Mouse (Mus musculus) layer of hippocampus, adult 2 months (tissue): Measurements from ENCODE around the gene Tmem59l. TPM values are rescaled to one million over a fixed set of nuclear protein-coding genes. Genes with fewer than 3 reads are reported as not detected.

Experiments used
- DNase-seq, 2 experiments: peaks; one replicate each; pipeline ENCODE4 v3.0.0; 2022; ENCODE audit warnings: low spot score in 2 of 2
- H3K27ac ChIP-seq: fragments of 200-600 bp; 2 replicates; pipeline ENCODE4 v1.8.1; 2022
- H3K4me3 ChIP-seq: fragments of 200-600 bp; 2 replicates; pipeline ENCODE4 v1.8.1; 2022; ENCODE audit warnings: mild to moderate bottlenecking
- CTCF ChIP-seq: fragments of 200-600 bp; conservative IDR thresholded peaks from 2 replicates; pipeline ENCODE4 v1.8.1; 2022; ENCODE audit warnings: antibody characterized with exemption, mild to moderate bottlenecking, moderate library complexity
- total RNA-seq, 2 experiments: library from RNA; stranded (reverse); gene quantifications; 2 replicates each; pipeline ENCODE4 v1.2.3; 2021

Gene Tmem59l
- total RNA-seq, 2 experiments from 2014 or later, result 321 to 339 TPM

DNA sequence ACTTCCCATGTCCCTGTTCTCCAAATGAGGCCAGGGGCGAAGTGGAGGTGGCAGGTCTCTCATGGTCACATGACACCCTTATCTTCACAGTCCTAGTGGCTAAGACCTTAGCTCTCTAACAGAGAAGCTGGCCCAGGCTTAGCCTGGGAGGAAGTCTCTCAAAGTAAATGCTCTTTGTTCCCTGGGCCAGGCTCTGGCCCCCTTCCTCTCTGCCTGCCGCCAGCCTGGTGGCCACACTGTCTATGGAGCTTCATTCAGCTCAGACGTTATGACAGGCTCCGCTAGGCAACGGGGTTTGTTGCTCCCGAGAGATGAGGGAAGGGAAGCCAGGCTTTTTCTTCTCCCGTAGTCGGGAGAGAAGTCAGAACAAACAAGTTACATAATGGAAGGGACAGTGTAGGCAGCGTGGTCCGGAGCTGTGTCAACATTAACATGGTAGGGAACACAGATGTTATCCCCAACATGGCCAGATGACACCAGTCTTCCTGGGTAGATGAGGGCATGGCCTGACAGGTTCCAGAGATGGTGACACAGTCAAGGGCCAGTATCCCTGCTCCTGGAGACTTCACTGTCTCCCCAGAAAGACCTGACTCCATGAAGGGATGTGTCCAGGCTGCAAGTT, 17.8 kb downstream of the Tmem59l start:
- Histone ChIP-seq H3K27ac (peak overlapping the region; percentile 88), H3K4me3 (peak overlapping the region; percentile 8)
- no peak for DNase-seq
- peak; percentile 1; the same call in 1 of the 2 replicates for TF ChIP-seq CTCF

DNA sequence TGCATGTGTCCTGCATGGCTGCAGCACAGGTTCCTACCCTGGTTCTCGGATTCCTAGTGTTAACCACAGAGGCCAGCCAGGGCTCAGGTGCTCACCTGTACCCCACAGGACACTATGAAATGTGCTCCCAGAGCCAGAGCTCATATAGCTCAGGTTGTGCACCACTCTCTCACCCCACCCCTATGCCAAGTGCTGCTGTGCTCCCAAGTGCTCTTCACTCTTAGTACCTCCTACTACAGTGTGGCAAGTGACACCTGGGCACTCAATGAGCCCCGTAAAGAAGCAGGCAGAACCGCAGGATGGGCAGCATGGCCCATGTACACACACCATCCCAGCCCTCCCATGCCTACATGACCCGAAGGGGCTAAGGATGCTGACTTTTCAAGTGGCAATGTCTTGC, 18.4 kb downstream of the Tmem59l start:
- peak overlapping the region; percentile 88 for H3K27ac ChIP-seq
- H3K4me3 ChIP-seq, result no peak overlapping the region
- no peak for TF ChIP-seq CTCF
- no peak for DNase-seq

- no peak for DNase-seq
- Histone ChIP-seq H3K4me3 (no peak overlapping the region), H3K27ac (peak overlapping the region; percentile 93; the same call in 1 of the 2 replicates)
- no peak for TF ChIP-seq CTCF
These were observed 19.3 kb downstream of the Tmem59l start for GRCm38 (mm10) chr8:70467907-70468306.

GRCm38 (mm10) chr8:70467229-70467725, 19.9 kb downstream of the Tmem59l start:
- H3K4me3 ChIP-seq, result no peak overlapping the region
- DNase-seq, result no peak
- H3K27ac ChIP-seq, result peak overlapping the region; percentile 93; the same call in 1 of the 2 replicates
- TF ChIP-seq CTCF, result no peak

DNA sequence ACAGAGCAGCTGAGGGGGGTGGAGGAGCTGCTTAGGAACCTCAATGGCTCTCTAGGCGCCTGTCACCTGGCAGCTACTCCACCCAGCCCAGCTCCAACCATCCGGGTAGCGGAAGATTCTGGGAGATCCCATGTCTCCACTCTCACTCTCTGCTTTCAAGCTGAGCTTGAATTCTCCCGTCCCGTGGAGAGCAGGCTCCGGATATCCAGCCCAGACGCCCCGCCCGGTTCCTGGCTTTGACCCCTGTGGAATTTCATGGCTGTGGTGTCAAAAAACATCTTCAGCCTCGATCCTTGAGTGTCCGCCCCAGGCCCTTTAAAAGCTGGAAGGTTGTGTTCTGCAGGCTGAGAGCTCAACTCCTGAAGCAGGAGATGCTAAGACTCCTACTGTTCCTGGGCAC, 20.4 kb downstream of the Tmem59l start:
- no peak overlapping the region for H3K4me3 ChIP-seq
- H3K27ac ChIP-seq, result peak overlapping the region; percentile 93; the same call in 1 of the 2 replicates
- TF ChIP-seq CTCF, result no peak
- no peak for DNase-seq

DNA sequence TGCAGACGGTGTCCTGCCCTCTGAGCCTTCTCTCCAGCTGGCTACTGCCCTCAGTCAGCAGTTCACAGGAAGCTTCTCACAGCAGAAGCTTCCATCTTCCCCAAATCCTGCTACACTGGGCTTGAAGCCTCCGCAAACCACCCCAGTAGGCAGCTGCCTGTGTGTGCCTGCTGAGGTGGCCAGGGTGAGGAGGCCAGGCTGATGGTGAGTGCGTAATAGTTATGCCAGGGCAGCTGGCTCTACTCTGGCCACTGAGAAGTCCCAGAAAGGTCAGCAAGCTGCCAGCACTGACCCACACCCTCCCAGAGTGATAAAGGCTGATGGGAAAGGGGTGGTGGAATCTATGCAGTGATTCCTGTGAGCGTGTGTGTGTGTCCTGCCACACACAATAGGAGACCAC, 20.9 kb downstream of the Tmem59l start:
- Histone ChIP-seq H3K27ac (peak overlapping the region; percentile 93; the same call in 1 of the 2 replicates), H3K4me3 (no peak overlapping the region)
- no peak for DNase-seq
- no peak for TF ChIP-seq CTCF

DNA sequence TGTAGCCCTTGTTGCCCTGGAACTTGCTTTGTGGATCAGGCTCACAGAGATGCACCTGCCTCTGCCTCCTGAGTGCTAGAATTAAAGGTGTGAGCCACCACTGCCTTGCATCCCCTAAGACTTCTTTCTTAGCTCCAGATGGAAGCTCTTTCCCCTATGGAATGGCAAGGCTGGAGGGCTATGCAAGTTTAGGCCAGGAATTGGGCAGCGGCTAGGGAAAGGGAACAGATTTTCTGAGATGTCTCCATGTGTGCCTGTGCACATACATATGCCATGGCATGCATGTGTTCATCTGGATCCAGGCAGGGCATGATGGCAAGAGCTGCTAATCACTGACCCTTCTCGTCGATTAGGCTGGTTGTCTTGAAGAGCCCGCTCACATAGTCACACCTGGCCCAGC, 21.5 kb downstream of the Tmem59l start:
- Histone ChIP-seq H3K4me3 (no peak overlapping the region), H3K27ac (peak overlapping the region; percentile 93; the same call in 1 of the 2 replicates)
- TF ChIP-seq CTCF, result no peak
- DNase-seq, result no peak

- Histone ChIP-seq H3K27ac (peak overlapping the region; percentile 93), H3K4me3 (no peak overlapping the region)
- TF ChIP-seq CTCF, result no peak
These were observed 23.0 kb downstream of the Tmem59l start for GRCm38 (mm10) chr8:70464162-70464561.

DNA sequence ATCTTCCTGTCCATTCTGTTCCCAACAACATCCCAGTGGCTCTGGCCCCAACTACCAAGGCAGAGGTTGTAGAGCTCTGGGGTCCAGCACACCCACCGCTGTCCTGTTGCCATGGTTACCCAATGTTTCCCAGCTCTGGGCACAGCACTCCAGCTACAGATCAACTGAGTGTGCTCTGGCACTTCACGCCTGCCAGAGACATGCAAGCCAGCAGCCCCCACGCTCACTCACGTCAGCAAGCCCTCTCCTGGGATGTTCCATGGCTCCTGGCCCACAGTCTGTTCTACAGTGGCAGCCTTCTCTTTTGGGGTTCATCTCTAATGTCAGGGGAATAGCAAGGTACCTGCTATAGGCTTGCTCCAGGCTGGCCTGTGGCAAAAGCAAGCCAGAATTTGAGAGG, 23.9 kb downstream of the Tmem59l start:
- peak overlapping the region; percentile 93 for H3K27ac ChIP-seq
- no peak for TF ChIP-seq CTCF
- no peak overlapping the region for H3K4me3 ChIP-seq
- peak; percentile 83 to 87 for DNase-seq

More at GRCm38 (mm10) chr8:70464162-70464561, 23.0 kb downstream of the Tmem59l start:
- no peak for DNase-seq

DNA sequence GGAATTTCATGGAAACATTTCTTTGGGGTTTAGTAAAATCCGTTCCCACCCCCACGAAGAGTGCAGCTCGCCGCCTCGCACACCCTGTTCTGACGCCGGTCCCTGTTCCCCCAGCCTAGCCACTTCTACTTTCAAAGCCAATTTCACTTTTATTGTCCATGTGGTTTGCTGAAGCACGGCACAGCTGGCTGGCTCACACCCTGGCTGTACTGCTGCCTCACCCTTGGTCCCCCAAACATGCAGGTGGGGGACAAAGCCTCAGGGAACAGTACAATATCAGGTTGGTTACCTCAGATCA, 24.7 kb downstream of the Tmem59l start:
- no peak for TF ChIP-seq CTCF
- no peak for DNase-seq
- Histone ChIP-seq H3K4me3 (no peak overlapping the region), H3K27ac (peak overlapping the region; percentile 93)

- Histone ChIP-seq H3K4me3 (no peak overlapping the region), H3K27ac (peak overlapping the region; percentile 93)
- TF ChIP-seq CTCF, result no peak
- DNase-seq, result no peak
These were observed 25.2 kb downstream of the Tmem59l start for GRCm38 (mm10) chr8:70461765-70462515.

DNA sequence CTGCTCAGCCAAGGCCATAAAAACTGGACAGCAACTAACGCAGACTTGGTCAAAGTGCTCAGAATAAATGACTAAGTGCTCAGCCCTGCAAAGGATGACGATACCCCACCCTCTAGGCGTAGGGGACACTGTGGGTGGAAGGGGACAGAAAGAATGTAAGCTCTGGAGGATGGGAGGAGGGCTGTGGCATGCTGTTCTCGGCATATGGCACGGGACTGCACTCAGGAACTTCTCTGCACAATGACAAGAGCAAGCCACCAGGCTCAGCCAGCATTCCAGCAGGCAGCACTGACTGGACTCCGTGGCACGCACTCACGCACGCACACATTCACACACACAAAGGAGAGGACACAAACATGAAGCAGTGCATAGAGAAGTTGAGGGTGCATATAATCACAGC, 26.6 kb downstream of the Tmem59l start:
- peak overlapping the region; percentile 93 for H3K27ac ChIP-seq
- H3K4me3 ChIP-seq, result no peak overlapping the region
- DNase-seq, result no peak
- TF ChIP-seq CTCF, result no peak

DNA sequence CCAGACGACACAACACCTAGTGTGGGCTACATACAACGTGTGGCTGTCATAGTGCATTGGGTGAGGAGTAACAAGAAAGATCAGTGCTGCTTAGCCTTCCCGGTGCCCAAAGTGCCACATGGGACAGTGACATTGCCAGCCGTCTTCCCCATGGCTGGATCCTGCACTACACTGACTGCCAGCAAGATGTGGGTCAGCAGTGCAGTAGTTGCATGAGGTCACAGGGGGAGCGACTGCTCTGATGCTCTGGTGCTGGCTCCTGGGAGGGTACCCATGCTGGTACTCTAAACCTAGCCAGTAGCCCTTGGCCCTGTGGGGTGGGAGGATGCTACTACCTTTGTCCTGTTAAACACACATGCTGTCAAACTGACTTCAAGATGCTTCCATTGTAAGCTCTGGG, 27.0 kb downstream of the Tmem59l start:
- DNase-seq, result no peak
- TF ChIP-seq CTCF, result no peak
- H3K27ac ChIP-seq, result peak overlapping the region; percentile 93

GRCm38 (mm10) chr8:70459636-70460035, 27.5 kb downstream of the Tmem59l start:
- TF ChIP-seq CTCF, result peak; percentile 56
- Histone ChIP-seq H3K27ac (peak overlapping the region; percentile 93), H3K4me3 (no peak overlapping the region)
- no peak for DNase-seq

More for the DNA sequence above, 27.0 kb downstream of the Tmem59l start:
- no peak overlapping the region for H3K4me3 ChIP-seq
